Mouse (Mus musculus) kidney, embryonic 15.5 days (tissue): ENCODE results near the gene Mcm2. TPM values are rescaled to one million over a fixed set of nuclear protein-coding genes. Genes with fewer than 3 reads are reported as not detected.

ENCODE experiments used
- ATAC-seq: fragments of 200-750 bp; cut with Nextera tagmentation; replicated peaks from 2 replicates; pipeline ENCODE4 v1.8.0; 2017; ENCODE audit warnings: moderate TSS enrichment; ENCODE audit not compliant: low FRiP score
- H3K27ac ChIP-seq: fragments of 300-500 bp; sonication (generic); 2 replicates; pipeline ENCODE4 v1.5.1; 2015; ENCODE audit warnings: mild to moderate bottlenecking, inconsistent platforms
- H3K27me3 ChIP-seq: fragments of 300-500 bp; sonication (generic); 2 replicates; pipeline ENCODE4 v1.6.1; 2015; ENCODE audit warnings: inconsistent platforms
- H3K36me3 ChIP-seq: fragments of 300-500 bp; sonication (generic); 2 replicates; pipeline ENCODE4 v1.6.1; 2015; ENCODE audit warnings: inconsistent platforms
- H3K4me1 ChIP-seq: fragments of 300-500 bp; sonication (generic); 2 replicates; pipeline ENCODE4 v1.6.1; 2015; ENCODE audit warnings: inconsistent platforms
- H3K4me2 ChIP-seq: fragments of 300-500 bp; sonication (generic); 2 replicates; pipeline ENCODE4 v1.6.1; 2015; ENCODE audit warnings: moderate library complexity, mild to moderate bottlenecking, inconsistent platforms
- H3K4me3 ChIP-seq: fragments of 300-500 bp; sonication (generic); replicated peaks from 2 replicates; pipeline ENCODE4 v1.5.1; 2015; ENCODE audit warnings: mild to moderate bottlenecking, inconsistent platforms
- H3K9ac ChIP-seq: fragments of 300-500 bp; sonication (generic); 2 replicates; pipeline ENCODE4 v1.6.1; 2015; ENCODE audit warnings: mild to moderate bottlenecking, inconsistent platforms
- H3K9me3 ChIP-seq: fragments of 300-500 bp; sonication (generic); replicated peaks from 2 replicates; pipeline ENCODE4 v1.6.1; 2016; ENCODE audit warnings: inconsistent platforms
- WGBS: fragments of 180-500 bp; shearing (Covaris S2); methylation state at CpG from one replicate; pipeline ENCODE4 v1.1.7; 2015; ENCODE audit warnings: mixed read lengths; 5-methylcytosine and 5-hydroxymethylcytosine counted together
- polyA plus RNA-seq: library from polyadenylated mRNA; unstranded; fragments of >200 nt; fragmentation: Nextera tagmentation; extraction: Ambion mirVana; gene quantifications from 2 replicates; pipeline ENCODE4 v1.2.1, GENCODE M21; 2015

Gene Mcm2
- polyA plus RNA-seq, 1 experiment from 2014 or later: 158 TPM

DNA sequence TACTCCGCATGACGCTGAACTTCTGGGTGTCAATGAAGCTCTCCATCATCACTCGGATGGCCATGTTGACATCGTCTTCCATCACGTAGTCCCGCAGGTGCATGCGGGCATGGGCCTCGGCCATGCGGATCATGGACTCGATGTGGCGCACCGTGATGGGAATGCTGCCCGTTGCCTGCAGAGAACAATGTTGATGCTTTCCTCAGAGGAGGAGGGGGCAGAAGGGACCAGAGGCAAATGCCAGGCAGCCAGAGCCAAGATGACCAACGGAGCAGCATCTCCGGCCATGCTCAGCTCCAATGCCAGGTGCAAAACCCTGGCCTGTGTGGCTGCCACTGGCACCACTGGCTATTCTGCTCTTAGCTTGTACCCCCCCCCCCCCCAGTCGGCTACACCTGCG, 13.9 kb downstream of the Mcm2 start:
- no peaks in the 10 kb centered on the region for H3K4me1 ChIP-seq
- 97% methylated on average over 17 of the region's 17 CpGs for WGBS
- no peak for ATAC-seq
- H3K9ac ChIP-seq: no peak overlapping the region
- no peaks in the 10 kb centered on the region for H3K27me3 ChIP-seq
- peaks cover 93% of the 10 kb centered on the region for H3K36me3 ChIP-seq
- H3K4me3 ChIP-seq: no peak overlapping the region
- H3K4me2 ChIP-seq: no peak overlapping the region
- H3K9me3 ChIP-seq: no peaks in the 10 kb centered on the region
- no peak overlapping the region for H3K27ac ChIP-seq

DNA sequence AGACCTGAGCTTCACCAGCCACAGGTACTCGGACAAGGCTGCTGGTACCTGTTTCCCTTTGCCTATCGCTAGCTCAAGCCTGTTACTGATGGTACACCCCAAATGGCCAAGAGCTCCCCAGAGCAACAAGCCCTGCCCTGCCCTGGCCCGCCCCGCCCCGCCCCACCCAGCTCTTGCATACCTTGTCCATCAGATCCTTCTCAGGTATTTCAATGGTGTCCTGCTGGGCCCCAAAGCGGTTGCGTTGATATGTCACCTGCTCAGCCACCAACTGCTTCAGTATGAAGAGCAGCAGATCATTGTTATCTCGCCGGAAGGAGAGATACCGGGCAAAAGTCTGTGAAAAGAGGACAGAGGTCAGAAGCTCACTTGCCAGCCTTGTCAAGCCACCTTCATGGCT, 14.4 kb downstream of the Mcm2 start:
- H3K9ac ChIP-seq: no peak overlapping the region
- no peaks in the 10 kb centered on the region for H3K4me1 ChIP-seq
- no peaks in the 10 kb centered on the region for H3K9me3 ChIP-seq
- H3K27me3 ChIP-seq: no peaks in the 10 kb centered on the region
- no peak for ATAC-seq
- 95% methylated on average over 10 of the region's 10 CpGs for WGBS
- H3K36me3 ChIP-seq: peaks cover 88% of the 10 kb centered on the region
- no peak overlapping the region for H3K4me3 ChIP-seq
- H3K4me2 ChIP-seq: no peak overlapping the region
- no peak overlapping the region for H3K27ac ChIP-seq

GRCm38 (mm10) chr6:88881334-88881733, 17.2 kb downstream of the Mcm2 start:
- 90% methylated on average over 7 of the region's 7 CpGs for WGBS
- H3K4me2 ChIP-seq: no peak overlapping the region
- no peak overlapping the region for H3K9ac ChIP-seq
- H3K9me3 ChIP-seq: no peaks in the 10 kb centered on the region
- peaks cover 59% of the 10 kb centered on the region for H3K36me3 ChIP-seq
- H3K4me1 ChIP-seq: no peaks in the 10 kb centered on the region
- ATAC-seq: no peak
- no peaks in the 10 kb centered on the region for H3K27me3 ChIP-seq
- H3K27ac ChIP-seq: no peak overlapping the region
- no peak overlapping the region for H3K4me3 ChIP-seq

- Histone ChIP-seq H3K4me3 (no peak overlapping the region), H3K9me3 (no peaks in the 10 kb centered on the region), H3K9ac (no peak overlapping the region), H3K27me3 (peaks cover 14% of the 10 kb centered on the region), H3K4me2 (no peak overlapping the region), H3K36me3 (peaks cover 41% of the 10 kb centered on the region), H3K27ac (no peak overlapping the region), H3K4me1 (peaks cover 3% of the 10 kb centered on the region)
- ATAC-seq: no peak
- WGBS: 71% methylated on average over 4 of the region's 4 CpGs
Observed at GRCm38 (mm10) chr6:88879471-88879870, 19.1 kb downstream of the Mcm2 start.

- no peak within 1 kb of the TSS for H3K27ac ChIP-seq
- peak within 1 kb of the TSS; percentile 79 for H3K9ac ChIP-seq
- peaks cover 19% of the 10 kb centered on the region for H3K4me1 ChIP-seq
- H3K27me3 ChIP-seq: peaks cover 22% of the 10 kb centered on the region
- 7% methylated on average over 48 of the region's 63 CpGs for WGBS
- peak; percentile 72 for ATAC-seq
- peak within 1 kb of the TSS; percentile 73 for H3K4me3 ChIP-seq
- H3K36me3 ChIP-seq: no peaks in the 10 kb centered on the region
- peak within 1 kb of the TSS; percentile 99 for H3K4me2 ChIP-seq
- H3K9me3 ChIP-seq: no peaks in the 10 kb centered on the region
Observed at GRCm38 (mm10) chr6:88874868-88875508, 23.6 kb downstream of the Mcm2 start, which contains the start of gene Podxl2. Gene Podxl2 (minus strand): TSS chr6:88875044.

DNA sequence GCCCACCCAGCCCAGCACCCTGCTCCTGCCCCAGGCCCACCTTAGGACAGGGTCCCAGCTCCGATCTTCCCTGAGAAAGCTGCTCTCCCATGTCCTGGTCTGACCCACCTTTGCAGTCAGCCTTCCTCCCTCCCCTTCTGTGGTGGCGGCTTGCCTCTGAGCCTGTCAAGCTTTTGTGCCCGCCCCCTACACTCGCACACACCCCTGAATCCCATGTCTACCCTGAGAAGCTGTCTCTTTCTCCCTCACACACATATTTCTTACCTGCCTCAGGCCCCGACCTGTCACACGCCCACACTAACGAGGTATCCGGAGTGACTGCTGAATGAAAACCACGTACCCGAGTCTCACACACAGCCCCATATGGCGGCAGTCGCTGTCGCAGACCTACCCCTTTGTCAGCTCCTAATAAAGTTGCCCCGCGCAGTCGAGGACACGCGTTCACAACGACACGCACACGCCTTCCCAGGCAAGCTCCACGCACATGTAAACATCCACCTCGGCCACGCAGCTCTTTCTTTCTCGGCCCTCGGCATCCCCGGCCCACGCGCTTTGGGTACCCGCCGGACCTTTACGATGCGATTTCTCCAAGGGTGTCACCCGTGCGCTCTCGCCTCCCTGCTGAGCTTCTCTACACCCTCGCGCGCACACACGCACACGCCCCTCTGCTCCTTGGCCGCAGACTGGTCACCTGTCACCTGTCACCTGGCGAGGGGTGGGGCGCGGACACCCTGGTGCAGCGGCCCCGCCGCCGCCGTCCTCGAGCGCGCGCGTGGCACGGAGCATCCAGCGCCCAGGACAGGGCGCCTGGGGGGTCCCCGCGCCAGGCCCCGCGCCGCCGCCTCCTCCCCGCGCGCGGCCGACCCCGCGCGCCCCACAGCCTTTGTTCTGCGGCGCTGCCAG, 24.4 kb downstream of the Mcm2 start:
- 1% methylated on average over 74 of the region's 74 CpGs for WGBS
- H3K27ac ChIP-seq: no peak overlapping the region
- peak; percentile 71 for ATAC-seq
- peak overlapping the region; percentile 79 for H3K9ac ChIP-seq
- no peaks in the 10 kb centered on the region for H3K9me3 ChIP-seq
- H3K4me2 ChIP-seq: peak overlapping the region; percentile 99
- peaks cover 19% of the 10 kb centered on the region for H3K4me1 ChIP-seq
- peaks cover 22% of the 10 kb centered on the region for H3K27me3 ChIP-seq
- H3K4me3 ChIP-seq: peak overlapping the region; percentile 73
- H3K36me3 ChIP-seq: no peaks in the 10 kb centered on the region

DNA sequence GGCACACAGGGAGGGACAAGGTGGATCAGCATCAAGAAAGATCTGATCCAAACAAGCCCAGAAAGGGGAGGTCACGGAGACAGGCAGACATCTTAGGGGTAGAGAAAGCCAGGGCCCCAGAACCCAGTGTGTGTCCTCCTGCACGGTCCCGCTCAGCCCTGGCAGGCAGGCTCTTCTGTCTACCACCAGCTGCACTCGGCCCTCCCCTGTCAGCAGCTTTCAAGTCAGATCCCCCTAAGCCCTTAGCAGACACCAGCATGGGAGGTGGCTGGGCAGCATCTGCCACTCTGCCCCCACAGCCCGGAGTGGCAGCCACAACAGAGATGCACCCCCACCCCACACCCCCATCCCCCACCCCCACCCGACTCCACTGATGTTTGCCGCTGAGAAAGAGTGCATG, 25.8 kb downstream of the Mcm2 start:
- 57% methylated on average over 7 of the region's 7 CpGs for WGBS
- H3K4me2 ChIP-seq: no peak overlapping the region
- peaks cover 19% of the 10 kb centered on the region for H3K4me1 ChIP-seq
- H3K4me3 ChIP-seq: no peak overlapping the region
- H3K27ac ChIP-seq: no peak overlapping the region
- no peaks in the 10 kb centered on the region for H3K36me3 ChIP-seq
- H3K27me3 ChIP-seq: peaks cover 22% of the 10 kb centered on the region
- ATAC-seq: no peak
- H3K9me3 ChIP-seq: no peaks in the 10 kb centered on the region
- H3K9ac ChIP-seq: no peak overlapping the region

DNA sequence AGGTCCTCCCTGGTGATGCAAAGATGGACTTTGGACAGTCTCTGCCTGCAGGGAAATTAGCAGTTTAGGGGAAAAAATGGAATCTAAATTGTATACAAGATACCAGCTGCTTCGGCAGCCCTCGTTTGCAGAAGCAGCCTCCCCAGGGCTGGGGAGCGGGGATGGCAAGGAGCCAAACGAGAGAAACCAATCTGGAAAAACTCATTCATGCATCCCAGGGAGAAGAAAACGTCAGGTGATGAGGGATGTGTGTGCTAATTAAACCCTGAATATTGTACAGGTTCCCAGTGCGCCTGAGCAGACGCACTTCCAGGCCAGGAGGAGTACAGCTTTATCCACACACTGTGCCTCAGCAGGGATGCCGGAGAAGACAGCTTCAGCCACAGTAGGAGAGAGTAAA, 27.0 kb downstream of the Mcm2 start:
- Histone ChIP-seq H3K27me3 (peaks cover 22% of the 10 kb centered on the region), H3K4me2 (no peak overlapping the region), H3K9me3 (no peaks in the 10 kb centered on the region), H3K27ac (no peak overlapping the region), H3K4me1 (peaks cover 19% of the 10 kb centered on the region), H3K4me3 (no peak overlapping the region), H3K36me3 (no peaks in the 10 kb centered on the region), H3K9ac (no peak overlapping the region)
- ATAC-seq: no peak
- WGBS: 51% methylated on average over 8 of the region's 8 CpGs

DNA sequence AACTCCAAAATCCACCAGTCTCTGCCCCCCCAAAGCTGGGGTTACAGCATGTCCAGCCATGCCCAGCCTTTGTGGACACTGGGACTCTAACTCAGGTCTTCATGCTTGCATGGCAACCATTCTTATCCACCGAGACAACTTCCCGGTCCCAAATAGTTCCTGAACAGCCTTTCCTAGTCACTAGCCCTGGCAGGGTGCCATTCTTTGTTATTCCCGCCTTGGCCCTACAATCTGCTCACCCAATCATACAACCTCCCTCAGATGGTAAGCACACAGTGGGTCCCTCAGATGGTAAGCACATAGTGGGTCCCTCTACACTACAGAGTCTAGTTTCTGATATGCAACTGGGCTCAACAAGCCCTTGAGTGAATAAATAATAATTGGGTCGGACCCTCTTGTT, 28.0 kb downstream of the Mcm2 start:
- Histone ChIP-seq H3K9me3 (no peaks in the 10 kb centered on the region), H3K27ac (no peak overlapping the region), H3K36me3 (no peaks in the 10 kb centered on the region), H3K4me3 (no peak overlapping the region), H3K4me1 (peaks cover 19% of the 10 kb centered on the region), H3K9ac (no peak overlapping the region), H3K27me3 (peaks cover 16% of the 10 kb centered on the region), H3K4me2 (no peak overlapping the region)
- no peak for ATAC-seq
- 67% methylated on average over 4 of the region's 4 CpGs for WGBS

DNA sequence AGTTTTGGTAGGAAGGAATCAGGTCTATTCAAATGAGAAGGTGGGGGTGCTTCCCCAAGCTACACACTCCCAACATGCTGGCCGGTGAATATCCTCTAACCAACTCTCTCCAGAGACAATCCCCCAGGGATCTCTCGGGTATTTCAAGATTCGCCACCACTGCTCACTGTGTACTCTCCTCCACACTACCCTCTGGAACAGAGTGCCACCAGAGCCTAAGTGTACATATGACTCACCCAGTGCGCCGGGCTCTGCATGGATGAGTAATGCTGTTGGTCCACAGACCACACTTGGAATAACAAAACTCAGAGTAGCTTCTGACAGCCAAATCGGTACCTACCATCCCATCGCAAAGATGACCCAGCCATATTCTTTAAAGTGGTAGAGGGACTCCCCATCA, 29.1 kb downstream of the Mcm2 start:
- peaks cover 8% of the 10 kb centered on the region for H3K27me3 ChIP-seq
- H3K36me3 ChIP-seq: peaks cover 3% of the 10 kb centered on the region; the same call in 1 of the 2 replicates
- H3K4me1 ChIP-seq: peaks cover 16% of the 10 kb centered on the region
- no peak for ATAC-seq
- H3K9ac ChIP-seq: no peak overlapping the region
- no peak overlapping the region for H3K4me3 ChIP-seq
- no peaks in the 10 kb centered on the region for H3K9me3 ChIP-seq
- H3K4me2 ChIP-seq: no peak overlapping the region
- H3K27ac ChIP-seq: no peak overlapping the region
- 84% methylated on average over 7 of the region's 7 CpGs for WGBS

DNA sequence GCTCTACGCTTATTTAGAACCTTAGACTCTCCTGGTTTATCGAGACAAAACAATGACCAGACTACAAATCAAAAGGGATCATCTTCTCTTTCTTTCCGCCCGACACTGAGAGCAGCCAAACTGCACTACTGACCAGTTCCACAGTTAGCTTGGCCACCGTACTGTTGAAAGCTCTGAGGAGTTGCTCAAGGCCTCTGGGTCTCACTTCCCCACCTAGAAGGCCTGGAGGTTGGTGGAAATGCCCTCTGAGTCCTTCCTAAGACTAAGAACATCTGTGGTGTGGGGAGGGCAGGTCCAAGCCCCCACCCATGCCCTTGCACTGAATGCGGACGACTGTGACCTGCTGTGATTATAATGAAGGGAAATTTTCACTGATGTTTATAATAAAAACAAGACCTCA, 32.9 kb downstream of the Mcm2 start:
- no peak overlapping the region for H3K9ac ChIP-seq
- H3K4me3 ChIP-seq: no peak overlapping the region
- no peak overlapping the region for H3K27ac ChIP-seq
- ATAC-seq: no peak
- H3K4me2 ChIP-seq: no peak overlapping the region
- no peaks in the 10 kb centered on the region for H3K27me3 ChIP-seq
- H3K4me1 ChIP-seq: no peaks in the 10 kb centered on the region
- peaks cover 21% of the 10 kb centered on the region for H3K36me3 ChIP-seq
- 78% methylated on average over 7 of the region's 7 CpGs for WGBS
- 0 out of 2 replicates have a peak, but pooled peaks cover 3% of the 10 kb centered on the region for H3K9me3 ChIP-seq

DNA sequence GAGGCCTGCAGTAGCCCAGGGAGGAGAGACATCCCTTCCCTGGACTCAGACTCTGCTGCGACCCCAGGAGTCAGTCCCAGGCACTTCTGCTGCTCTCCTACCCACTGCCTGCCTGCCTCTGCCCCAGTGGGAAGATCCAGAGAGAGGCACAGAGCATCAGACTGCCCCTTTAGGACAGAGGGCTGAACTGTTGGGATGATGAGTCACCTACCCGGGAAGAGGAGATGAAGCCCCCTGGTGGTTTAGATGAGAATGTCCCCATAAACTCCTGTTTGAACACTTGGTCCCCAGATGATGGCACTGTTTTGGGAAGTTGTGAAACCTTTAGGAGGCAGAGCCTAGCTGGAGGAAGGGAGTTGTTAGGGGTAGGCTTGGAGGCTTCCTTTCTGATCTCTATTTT, 37.7 kb downstream of the Mcm2 start:
- no peaks in the 10 kb centered on the region for H3K27me3 ChIP-seq
- 17% methylated on average over 2 of the region's 2 CpGs for WGBS
- H3K4me1 ChIP-seq: 0 out of 2 replicates have a peak, but pooled peaks cover 6% of the 10 kb centered on the region
- no peak overlapping the region for H3K4me2 ChIP-seq
- no peak overlapping the region for H3K27ac ChIP-seq
- 0 out of 2 replicates have a peak, but pooled peaks cover 3% of the 10 kb centered on the region for H3K9me3 ChIP-seq
- no peak overlapping the region for H3K9ac ChIP-seq
- no peak for ATAC-seq
- no peak overlapping the region for H3K4me3 ChIP-seq
- H3K36me3 ChIP-seq: peaks cover 21% of the 10 kb centered on the region
